Comparison of ENCODE assay signal across 8 mouse cellular contexts in the genomic region with DNA sequence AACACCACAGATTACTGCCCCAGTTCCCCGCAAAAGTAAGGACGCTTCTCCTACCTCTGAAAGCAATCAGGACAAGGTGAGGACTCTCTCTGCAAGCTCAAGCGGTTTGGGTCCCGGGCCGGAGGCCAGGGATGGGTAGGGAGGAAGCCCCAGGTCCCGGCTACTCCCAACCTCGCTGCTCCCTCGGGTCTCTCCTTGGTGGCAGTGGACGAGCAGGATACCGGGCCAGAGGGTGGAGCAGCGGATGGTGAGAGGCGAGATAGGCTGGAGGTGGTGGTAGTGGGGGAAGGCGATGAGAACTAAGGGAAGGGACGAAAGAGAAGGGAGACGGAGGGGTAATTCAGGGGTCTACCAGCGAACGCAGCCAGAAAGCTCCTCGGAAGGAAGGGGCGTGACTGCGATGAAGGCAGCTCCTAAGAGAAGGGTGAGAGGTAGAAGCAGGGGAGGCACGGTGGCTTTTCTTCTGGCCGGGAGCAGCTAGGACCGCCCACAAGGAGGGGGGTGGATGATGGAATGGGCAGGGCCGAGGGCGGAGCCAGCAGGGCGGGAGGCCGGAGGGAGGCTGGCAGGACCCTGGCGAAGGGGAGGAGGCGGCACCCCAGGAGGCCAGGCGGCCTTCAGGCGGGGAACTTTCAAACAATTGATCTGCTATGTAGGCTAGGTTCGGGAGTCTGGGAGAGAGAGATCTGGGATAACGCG. TPM values are rescaled to one million over a fixed set of nuclear protein-coding genes. Genes with fewer than 3 reads are reported as not detected.
DNase-seq lines count a peak whose midpoint lies in the region; ATAC-seq and TF ChIP-seq lines count a peak whose summit lies in the region.

TSS of gene Amot (minus strand) at position 465 of the 699 bp plus-strand sequence.

- no peaks in the 10 kb centered on the region for H3K9me3 ChIP-seq in hindbrain, embryonic 10.5 days

- CTCF ChIA-PET in Patski (lab: Charles Lee) = no interaction called here

- H3K4me1 ChIP-seq in hindbrain, embryonic 10.5 days (replicated peaks) = peaks cover 7% of the 10 kb centered on the region; the same call in 1 of the 2 replicates

- H3K27me3 ChIP-seq in Patski = peaks cover 9% of the 10 kb centered on the region
- H3K27me3 ChIP-seq in hindbrain, embryonic 10.5 days (ENCODE audit: insufficient read depth, poor library complexity, severe bottlenecking) = no peaks in the 10 kb centered on the region

- 17% methylated on average over 34 of the region's 34 CpGs for WGBS in hindbrain, embryonic 10.5 days

- no peaks in the 10 kb centered on the region for H3K36me3 ChIP-seq in hindbrain, embryonic 10.5 days

- peak; percentile 75 for ATAC-seq in Patski

- in situ Hi-C loops in Patski (cut with MboI; ENCODE audit: low pct_unique_long_range_greater_than_20kb) = loop anchor here (10.0 kb wide), 1 partner anchor 60 kb away; no protein-coding TSS in a partner anchor

- peak within 1 kb of the TSS; percentile 60 for H3K4me3 ChIP-seq in hindbrain, embryonic 10.5 days

- peak within 1 kb of the TSS; percentile 82 for H3K27ac ChIP-seq in hindbrain, embryonic 10.5 days

- DNase-seq in Patski (ENCODE audit: low read depth, low spot score) = no peak
- peak; percentile 78 for DNase-seq in cerebellum, adult 9-11 months
- peak; percentile 28 to 71 for DNase-seq in frontal cortex, adult 2 months (ENCODE audit: extremely low spot score in 1 of 2, low spot score in 1 of 2)
- peak; percentile 85 for DNase-seq in hindbrain, embryonic 10.5 days (ENCODE audit: low spot score)
- peak; percentile 50 to 53 for DNase-seq in layer of hippocampus, postnatal 25 days (ENCODE audit: extremely low spot score in 1 of 2, low spot score in 1 of 2)
- peak; percentile 84 for DNase-seq in lung, postnatal 14 days
- peak; percentile 89 for DNase-seq in ovary, postnatal 36 days (ENCODE audit: low spot score)
- peak; percentile 78 for DNase-seq in thymus, postnatal 25 days

- no peak for TF ChIP-seq CTCF in Patski (IDR thresholded peaks at IDR 0.05)

- POLR2A ChIA-PET in Patski (lab: Charles Lee) = no interaction called here

RNA-seq across cellular contexts. Expression of gene Amot, which starts in this region (rescaled TPM):
- polyA plus RNA-seq in Patski (2021) = 114 TPM
- polyA plus RNA-seq in frontal cortex, adult 2 months (2012; rRNA removed) = 13.6 and 13.9 TPM in 2 replicates
- 14.3 and 16.7 TPM in 2 replicates for polyA plus RNA-seq in hindbrain, embryonic 10.5 days (2016; fragmentation: Nextera tagmentation; extraction: Ambion mirVana)
- 10 to 100 TPM; 29.6 to 30.0 TPM for total RNA-seq in layer of hippocampus, postnatal 25 days (2021)
